Mouse (Mus musculus) forebrain, embryonic 12.5 days (tissue): ENCODE results near the gene Serpinf2. TPM values are rescaled to one million over a fixed set of nuclear protein-coding genes. Genes with fewer than 3 reads are reported as not detected.

Source experiments
- ATAC-seq: fragments of 200-750 bp; cut with Nextera tagmentation; 2 replicates; pipeline ENCODE4 v1.8.0; 2017; ENCODE audit warnings: moderate TSS enrichment; ENCODE audit not compliant: low FRiP score
- H3K27ac ChIP-seq: fragments of 300-500 bp; sonication (generic); 2 replicates; pipeline ENCODE4 v1.5.1; 2016; ENCODE audit warnings: mild to moderate bottlenecking
- H3K27me3 ChIP-seq: fragments of 300-500 bp; sonication (generic); 2 replicates; pipeline ENCODE4 v1.6.1; 2016; ENCODE audit warnings: mild to moderate bottlenecking
- H3K36me3 ChIP-seq: fragments of 300-500 bp; sonication (generic); replicated peaks from 2 replicates; pipeline ENCODE4 v1.6.1; 2016; ENCODE audit warnings: mild to moderate bottlenecking
- H3K4me1 ChIP-seq: fragments of 300-500 bp; sonication (generic); 2 replicates; pipeline ENCODE4 v1.6.1; 2016
- H3K4me2 ChIP-seq: fragments of 300-500 bp; sonication (generic); 2 replicates; pipeline ENCODE4 v1.6.1; 2016; ENCODE audit warnings: mild to moderate bottlenecking, moderate library complexity
- H3K4me3 ChIP-seq: fragments of 300-500 bp; sonication (generic); replicated peaks from 2 replicates; pipeline ENCODE4 v1.5.1; 2016; ENCODE audit warnings: mild to moderate bottlenecking
- H3K9ac ChIP-seq: fragments of 300-500 bp; sonication (generic); 2 replicates; pipeline ENCODE4 v1.6.1; 2016; ENCODE audit warnings: mild to moderate bottlenecking
- H3K9me3 ChIP-seq: fragments of 300-500 bp; sonication (generic); 2 replicates; pipeline ENCODE4 v1.6.1; 2016
- WGBS: fragments of 180-500 bp; shearing (Covaris S2); methylation state at CpG from one replicate; pipeline ENCODE4 v1.1.7; 2016; 5-methylcytosine and 5-hydroxymethylcytosine counted together
- polyA plus RNA-seq: library from polyadenylated mRNA; unstranded; fragments of >200 nt; fragmentation: Nextera tagmentation; extraction: Ambion mirVana; gene quantifications from 2 replicates; pipeline ENCODE4 v1.2.1, GENCODE M21; 2016

Serpinf2 gene
- polyA plus RNA-seq, 1 experiment from 2014 or later = not detected

GRCm38 (mm10) chr11:75465051-75465450 is 25.7 kb upstream of the Serpinf2 start:
- Histone ChIP-seq H3K4me1 (peaks cover 26% of the 10 kb centered on the region), H3K9ac (no peak overlapping the region), H3K9me3 (peaks cover 3% of the 10 kb centered on the region; the same call in 1 of the 2 replicates), H3K36me3 (peaks cover 9% of the 10 kb centered on the region; the same call in 1 of the 2 replicates), H3K27me3 (peaks cover 16% of the 10 kb centered on the region; the same call in 1 of the 2 replicates), H3K4me3 (no peak overlapping the region), H3K4me2 (no peak overlapping the region), H3K27ac (no peak overlapping the region)
- no peak for ATAC-seq
- 88% methylated on average over 6 of the region's 6 CpGs for WGBS

DNA sequence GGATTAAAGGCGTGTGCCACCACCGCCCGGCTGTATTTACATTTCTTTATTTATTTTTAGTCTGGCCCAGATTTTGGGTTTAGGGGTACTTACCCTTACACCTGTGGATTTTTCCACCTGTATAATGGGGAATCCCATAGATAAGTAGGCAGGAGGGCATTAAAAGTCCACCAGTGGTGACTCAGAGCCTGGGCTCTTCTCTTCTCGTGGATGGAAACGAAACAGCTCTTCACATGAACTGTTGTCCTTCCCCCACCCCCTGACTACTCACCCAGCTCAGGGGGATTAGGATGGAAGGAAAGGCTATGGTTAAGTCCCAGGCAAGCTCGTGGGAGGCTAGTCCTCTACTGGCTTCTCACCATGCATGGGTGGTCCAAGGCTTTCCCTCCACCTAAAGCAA is 25.0 kb upstream of the Serpinf2 start:
- WGBS = 88% methylated on average over 6 of the region's 6 CpGs
- peaks cover 3% of the 10 kb centered on the region; the same call in 1 of the 2 replicates for H3K9me3 ChIP-seq
- H3K4me3 ChIP-seq = no peak overlapping the region
- no peak overlapping the region for H3K27ac ChIP-seq
- peaks cover 33% of the 10 kb centered on the region for H3K4me1 ChIP-seq
- peaks cover 14% of the 10 kb centered on the region; the same call in 1 of the 2 replicates for H3K27me3 ChIP-seq
- no peak overlapping the region for H3K9ac ChIP-seq
- H3K4me2 ChIP-seq = no peak overlapping the region
- no peak for ATAC-seq
- peaks cover 9% of the 10 kb centered on the region; the same call in 1 of the 2 replicates for H3K36me3 ChIP-seq

DNA sequence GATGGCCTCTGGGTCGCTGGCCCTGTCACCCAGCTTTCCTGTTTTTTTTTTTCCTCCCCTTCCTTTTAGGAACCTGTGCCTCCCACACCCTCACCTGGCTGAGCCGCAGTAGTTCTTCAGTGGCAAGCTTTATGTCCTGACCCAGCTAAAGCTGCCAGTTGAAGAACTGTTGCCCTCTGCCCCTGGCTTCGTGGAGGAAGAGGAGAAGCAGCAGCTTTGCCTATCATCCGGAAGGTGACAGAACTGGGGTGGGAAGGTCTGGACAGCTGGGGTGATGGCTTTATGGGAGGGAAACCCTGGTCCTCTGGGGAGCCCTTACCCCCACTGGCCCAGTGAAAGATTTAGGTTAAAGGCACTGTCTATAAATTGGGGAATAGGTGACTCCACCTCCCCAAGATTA is 24.2 kb upstream of the Serpinf2 start:
- peaks cover 3% of the 10 kb centered on the region; the same call in 1 of the 2 replicates for H3K9me3 ChIP-seq
- H3K9ac ChIP-seq = no peak overlapping the region
- H3K4me1 ChIP-seq = peaks cover 33% of the 10 kb centered on the region
- H3K27ac ChIP-seq = no peak overlapping the region
- H3K36me3 ChIP-seq = peaks cover 9% of the 10 kb centered on the region; the same call in 1 of the 2 replicates
- no peak for ATAC-seq
- peaks cover 8% of the 10 kb centered on the region; the same call in 1 of the 2 replicates for H3K27me3 ChIP-seq
- H3K4me2 ChIP-seq = no peak overlapping the region
- WGBS = 74% methylated on average over 4 of the region's 4 CpGs
- H3K4me3 ChIP-seq = no peak overlapping the region

DNA sequence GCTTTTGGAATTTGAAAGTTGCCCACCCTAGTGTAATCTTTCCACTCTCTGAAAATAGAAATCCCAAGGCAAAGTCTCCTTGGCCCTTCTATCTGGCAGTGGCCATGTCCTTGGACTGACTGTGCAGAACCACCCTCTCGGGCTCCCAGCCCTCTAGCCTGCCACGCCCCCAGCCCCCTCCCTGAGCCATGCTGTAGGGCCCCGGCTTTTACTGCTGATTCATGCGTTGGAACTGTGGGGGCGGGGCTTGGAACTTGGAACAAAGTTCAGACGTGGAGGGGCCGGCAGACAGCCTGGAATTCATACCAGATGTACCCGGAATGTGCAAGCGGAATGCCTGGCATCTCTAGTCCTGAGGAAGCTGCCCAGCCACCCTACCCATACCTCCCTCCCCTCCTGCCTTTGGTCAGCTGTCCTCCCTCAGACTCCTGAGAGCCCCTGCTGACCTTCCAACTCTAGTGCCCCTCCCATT is 23.5 kb upstream of the Serpinf2 start:
- peaks cover 3% of the 10 kb centered on the region; the same call in 1 of the 2 replicates for H3K27me3 ChIP-seq
- H3K9ac ChIP-seq = no peak overlapping the region
- H3K27ac ChIP-seq = no peak overlapping the region; the same call in 1 of the 2 replicates
- WGBS = 5% methylated on average over 9 of the region's 9 CpGs
- H3K4me3 ChIP-seq = peak overlapping the region; percentile 10
- H3K36me3 ChIP-seq = peaks cover 9% of the 10 kb centered on the region; the same call in 1 of the 2 replicates
- ATAC-seq = no peak
- peaks cover 3% of the 10 kb centered on the region; the same call in 1 of the 2 replicates for H3K9me3 ChIP-seq
- H3K4me2 ChIP-seq = peak overlapping the region; percentile 97
- peaks cover 32% of the 10 kb centered on the region for H3K4me1 ChIP-seq

DNA sequence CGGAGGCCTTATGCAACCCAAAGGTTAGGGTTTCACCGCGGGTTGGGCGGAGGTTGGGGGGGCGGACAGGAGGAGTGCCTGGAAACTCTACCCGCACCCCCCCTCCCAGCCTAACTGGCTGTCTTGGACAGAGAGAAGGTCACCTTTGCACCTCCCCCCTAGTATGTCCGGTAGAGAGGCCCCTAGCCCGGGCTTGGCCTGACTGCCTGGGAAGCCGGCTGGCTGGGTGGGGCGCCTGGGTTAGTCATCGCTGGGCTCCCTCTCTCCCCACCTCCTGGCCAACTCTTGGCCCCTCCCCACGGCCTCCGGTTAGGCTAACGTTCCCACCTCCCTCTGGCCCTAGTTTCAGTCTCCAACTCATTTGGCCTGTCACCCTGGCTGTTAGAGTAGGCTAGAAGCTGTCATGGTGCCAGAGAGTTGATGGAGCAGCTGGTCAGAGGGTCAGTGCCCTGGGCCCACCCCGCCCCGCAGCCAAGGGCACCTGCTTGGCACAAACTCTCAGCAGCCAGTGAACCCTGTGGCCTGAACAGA is 22.9 kb upstream of the Serpinf2 start:
- 5% methylated on average over 16 of the region's 16 CpGs for WGBS
- Histone ChIP-seq H3K4me3 (peak overlapping the region; percentile 72), H3K9ac (peak overlapping the region; percentile 70), H3K4me2 (peak overlapping the region; percentile 97), H3K9me3 (peaks cover 3% of the 10 kb centered on the region; the same call in 1 of the 2 replicates), H3K27ac (peak overlapping the region; percentile 46; the same call in 1 of the 2 replicates), H3K27me3 (peaks cover 3% of the 10 kb centered on the region; the same call in 1 of the 2 replicates), H3K36me3 (peaks cover 9% of the 10 kb centered on the region; the same call in 1 of the 2 replicates), H3K4me1 (peaks cover 26% of the 10 kb centered on the region)
- no peak for ATAC-seq

DNA sequence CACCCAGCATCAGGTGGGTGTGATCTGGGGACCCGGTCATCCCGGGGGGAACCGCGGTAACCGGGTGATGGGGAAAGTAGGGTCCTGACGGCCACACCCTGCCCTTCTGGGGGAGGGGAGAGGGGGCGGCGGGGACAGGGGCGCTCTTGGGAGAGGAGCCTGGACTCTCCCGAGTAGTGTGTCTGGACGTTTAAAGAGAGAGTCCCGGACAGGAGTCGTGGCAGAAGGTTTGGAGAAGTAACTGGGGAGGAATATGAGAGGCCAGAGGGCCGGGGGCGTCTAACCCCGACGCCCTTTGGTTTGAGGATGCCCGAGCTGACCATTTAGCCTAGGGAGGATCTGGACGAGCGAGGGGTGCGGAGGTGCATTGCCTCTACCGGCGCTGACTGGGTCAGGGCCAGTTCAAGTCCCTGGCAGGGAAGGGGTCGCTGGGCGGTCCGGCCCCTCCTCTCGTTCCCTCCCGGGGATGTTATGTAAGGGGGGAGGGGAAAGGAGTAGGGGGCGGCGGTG is 22.4 kb upstream of the Serpinf2 start:
- Histone ChIP-seq H3K9me3 (peaks cover 3% of the 10 kb centered on the region; the same call in 1 of the 2 replicates), H3K27ac (0 out of 2 replicates have a peak overlapping the region, but pooled peaks have one; percentile 32), H3K4me3 (peak overlapping the region; percentile 72), H3K4me2 (peak overlapping the region; percentile 97), H3K36me3 (peaks cover 9% of the 10 kb centered on the region; the same call in 1 of the 2 replicates), H3K9ac (peak overlapping the region; percentile 70), H3K27me3 (peaks cover 3% of the 10 kb centered on the region; the same call in 1 of the 2 replicates), H3K4me1 (peaks cover 26% of the 10 kb centered on the region)
- 1% methylated on average over 30 of the region's 30 CpGs for WGBS
- peak; percentile 1; the same call in 1 of the 2 replicates for ATAC-seq

GRCm38 (mm10) chr11:75460844-75461742 is 21.7 kb upstream of the Serpinf2 start, which contains the start of gene Tlcd2:
Tlcd2 (plus strand) TSS chr11:75461715.
- H3K4me3 ChIP-seq = peak within 1 kb of the TSS; percentile 72
- H3K9ac ChIP-seq = peak within 1 kb of the TSS; percentile 70
- H3K27ac ChIP-seq = peak within 1 kb of the TSS; percentile 94
- H3K4me1 ChIP-seq = peaks cover 26% of the 10 kb centered on the region
- peak; percentile 95 for ATAC-seq
- H3K4me2 ChIP-seq = peak within 1 kb of the TSS; percentile 97
- H3K36me3 ChIP-seq = peaks cover 9% of the 10 kb centered on the region; the same call in 1 of the 2 replicates
- WGBS = under 1% methylated on average over 46 of the region's 46 CpGs
- H3K9me3 ChIP-seq = no peaks in the 10 kb centered on the region
- peaks cover 7% of the 10 kb centered on the region; the same call in 1 of the 2 replicates for H3K27me3 ChIP-seq

DNA sequence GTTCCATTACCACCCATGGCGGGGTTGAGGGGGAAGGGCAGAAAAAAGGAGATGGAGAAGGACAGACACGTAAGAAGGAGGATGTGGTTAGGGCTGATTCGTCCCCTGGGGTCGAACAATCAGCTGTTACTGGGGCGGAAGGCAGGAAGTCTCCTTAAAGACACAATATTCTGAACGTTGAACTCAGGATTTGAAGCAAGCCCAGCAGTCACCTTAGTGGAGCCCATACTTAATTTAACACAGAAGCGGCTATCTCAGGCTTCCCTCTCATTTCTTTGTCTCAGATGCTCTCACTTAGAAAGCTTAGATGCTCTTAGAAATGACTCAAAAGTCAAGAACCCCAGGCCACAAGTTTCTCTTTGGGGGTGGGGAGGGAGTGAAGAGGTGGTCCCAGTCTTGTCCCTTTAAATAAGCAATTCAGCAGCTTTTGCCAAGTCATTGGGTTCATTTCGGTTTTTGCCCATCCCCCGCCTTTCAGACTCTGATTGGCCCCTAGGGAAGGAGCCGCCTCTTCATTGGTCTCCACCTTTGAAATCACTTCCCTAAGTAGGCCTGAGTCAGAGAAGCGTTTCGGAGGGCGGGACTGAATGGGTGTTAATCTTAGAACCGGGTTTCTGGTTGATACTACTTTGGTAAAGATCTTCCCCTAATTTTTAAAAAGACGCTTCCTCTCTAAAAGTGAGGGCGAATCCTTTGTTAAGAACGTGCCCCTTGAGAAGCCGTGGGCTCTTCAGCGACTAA is 20.9 kb upstream of the Serpinf2 start:
- 2% methylated on average over 19 of the region's 19 CpGs for WGBS
- Histone ChIP-seq H3K4me1 (peaks cover 27% of the 10 kb centered on the region), H3K27ac (peak overlapping the region; percentile 94), H3K9me3 (no peaks in the 10 kb centered on the region), H3K4me3 (peak overlapping the region; percentile 72), H3K4me2 (peak overlapping the region; percentile 97), H3K36me3 (peaks cover 2% of the 10 kb centered on the region; the same call in 1 of the 2 replicates), H3K27me3 (peaks cover 7% of the 10 kb centered on the region; the same call in 1 of the 2 replicates), H3K9ac (peak overlapping the region; percentile 48)
- peak; percentile 37; the same call in 1 of the 2 replicates for ATAC-seq

DNA sequence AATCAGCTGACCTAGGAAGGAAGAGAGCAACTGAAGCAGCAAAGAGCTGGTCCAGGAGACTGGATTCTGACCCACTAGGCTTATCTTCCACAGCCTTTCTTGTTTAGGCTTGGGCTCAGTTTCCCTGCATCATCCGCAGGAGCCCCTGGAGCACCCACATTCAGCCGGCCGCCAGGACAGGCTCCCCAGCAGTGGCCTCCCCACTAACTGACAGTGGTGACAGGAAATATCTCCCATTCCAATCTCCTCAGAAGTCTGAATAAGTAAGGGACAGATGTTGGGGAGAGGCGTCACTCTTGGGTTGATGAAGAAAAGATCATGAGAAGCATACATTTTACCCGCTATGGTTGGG is 20.3 kb upstream of the Serpinf2 start:
- Histone ChIP-seq H3K4me2 (peak overlapping the region; percentile 97), H3K27ac (peak overlapping the region; percentile 94)

GRCm38 (mm10) chr11:75459141-75459711 is 19.8 kb upstream of the Serpinf2 start:
- Histone ChIP-seq H3K4me3 (no peak overlapping the region), H3K27ac (no peak overlapping the region), H3K9me3 (no peaks in the 10 kb centered on the region), H3K9ac (no peak overlapping the region), H3K4me1 (peaks cover 35% of the 10 kb centered on the region), H3K4me2 (0 out of 2 replicates have a peak overlapping the region, but pooled peaks have one; percentile 97), H3K27me3 (peaks cover 7% of the 10 kb centered on the region; the same call in 1 of the 2 replicates), H3K36me3 (no peaks in the 10 kb centered on the region)
- ATAC-seq = no peak
- WGBS = 79% methylated on average over 5 of the region's 5 CpGs

More for the DNA sequence above, 20.3 kb upstream of the Serpinf2 start:
- Histone ChIP-seq H3K9me3 (no peaks in the 10 kb centered on the region), H3K36me3 (no peaks in the 10 kb centered on the region), H3K4me3 (peak overlapping the region; percentile 72), H3K9ac (peak overlapping the region; percentile 36; the same call in 1 of the 2 replicates), H3K4me1 (peaks cover 32% of the 10 kb centered on the region), H3K27me3 (peaks cover 7% of the 10 kb centered on the region; the same call in 1 of the 2 replicates)
- no peak for ATAC-seq
- 29% methylated on average over 5 of the region's 5 CpGs for WGBS

DNA sequence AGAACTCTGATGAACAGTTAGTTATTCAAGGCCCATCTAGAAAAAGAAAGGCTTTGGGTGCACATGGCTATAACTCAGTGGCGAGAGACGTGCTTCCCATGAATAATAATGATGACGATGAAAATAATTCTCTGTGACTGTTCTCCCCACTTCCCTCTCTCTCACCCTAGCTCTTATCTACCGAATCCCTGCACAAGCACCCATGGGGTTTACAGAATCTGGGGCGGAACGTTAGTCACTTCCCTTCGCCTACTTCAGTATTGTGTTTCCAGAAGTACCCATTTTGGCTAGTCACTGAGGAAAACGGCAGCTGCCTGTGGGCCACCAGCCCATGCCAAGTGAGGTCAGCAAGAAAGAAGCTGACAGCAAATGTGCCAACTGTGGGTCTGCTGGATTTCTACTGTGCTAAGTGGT is 19.2 kb upstream of the Serpinf2 start:
- Histone ChIP-seq H3K36me3 (no peaks in the 10 kb centered on the region), H3K4me3 (no peak overlapping the region), H3K4me1 (peaks cover 41% of the 10 kb centered on the region), H3K9ac (no peak overlapping the region), H3K27me3 (peaks cover 7% of the 10 kb centered on the region; the same call in 1 of the 2 replicates), H3K9me3 (no peaks in the 10 kb centered on the region), H3K27ac (no peak overlapping the region), H3K4me2 (no peak overlapping the region)
- no peak for ATAC-seq
- WGBS = 82% methylated on average over 8 of the region's 8 CpGs
